Mouse (Mus musculus) gastrocnemius, postnatal 10 days (tissue): ENCODE results near the gene Fam187a. TPM values are rescaled to one million over a fixed set of nuclear protein-coding genes. Genes with fewer than 3 reads are reported as not detected.
A peak's percentile ranks its signal among the peaks of the same experiment; 100 is the strongest.

ENCODE experiments used
- DNase-seq: peaks from one replicate; pipeline ENCODE4 v3.0.0; 2021; ENCODE audit warnings: mixed read lengths
- long read RNA-seq, 2 experiments: library from polyadenylated mRNA; stranded (forward); transcript quantifications; one replicate each; pipeline ENCODE4 v2.0.0; 2021
- total RNA-seq, 2 experiments: library from RNA; stranded (reverse); gene quantifications; 2 replicates each; pipeline ENCODE4 v1.2.3; 2021

Fam187a gene
- total RNA-seq = not detected
- long read RNA-seq, experiment 1 = 0 reads
- long read RNA-seq, experiment 2 = 0 reads

- no peak for DNase-seq
These were observed at the start of gene Fam187a for GRCm38 (mm10) chr11:102884616-102885219. Fam187a (plus strand) TSS chr11:102885169.

GRCm38 (mm10) chr11:102835549-102835948 is 49.4 kb upstream of the Fam187a start, which contains the start of gene Higd1b:
Higd1b (plus strand) TSS chr11:102835849.
- DNase-seq = no peak

GRCm38 (mm10) chr11:102836146-102836545 is 48.8 kb upstream of the Fam187a start:
- DNase-seq = no peak

GRCm38 (mm10) chr11:102837385-102837784 is 47.6 kb upstream of the Fam187a start:
- no peak for DNase-seq

- peak; percentile 15 for DNase-seq
These were observed 46.8 kb upstream of the Fam187a start for GRCm38 (mm10) chr11:102838126-102838525.

GRCm38 (mm10) chr11:102838616-102839150 is 46.3 kb upstream of the Fam187a start:
- DNase-seq = no peak

GRCm38 (mm10) chr11:102845926-102846325 is 39.0 kb upstream of the Fam187a start:
- DNase-seq = no peak

GRCm38 (mm10) chr11:102851883-102852282 is 33.1 kb upstream of the Fam187a start:
- peak; percentile 79 for DNase-seq

GRCm38 (mm10) chr11:102853760-102854159 is 31.2 kb upstream of the Fam187a start:
- DNase-seq = no peak

- DNase-seq = no peak
These were observed 29.0 kb upstream of the Fam187a start for GRCm38 (mm10) chr11:102855941-102856340.

GRCm38 (mm10) chr11:102858951-102859350 is 26.0 kb upstream of the Fam187a start:
- DNase-seq = no peak

GRCm38 (mm10) chr11:102859933-102860332 is 25.0 kb upstream of the Fam187a start:
- DNase-seq = peak; percentile 43

- peak; percentile 77 for DNase-seq
These were observed 20.7 kb upstream of the Fam187a start for GRCm38 (mm10) chr11:102864272-102864671.

GRCm38 (mm10) chr11:102874801-102875334 is 10.1 kb upstream of the Fam187a start:
- DNase-seq = no peak

- no peak for DNase-seq
These were observed 5.4 kb upstream of the Fam187a start for GRCm38 (mm10) chr11:102879558-102879957.

GRCm38 (mm10) chr11:102880585-102881313 is 4.2 kb upstream of the Fam187a start, which contains the start of the genes Eftud2 and Ccdc103:
Eftud2 (minus strand) TSS chr11:102880985.
Ccdc103 (plus strand) TSS chr11:102881204.
- peak; percentile 90 for DNase-seq

GRCm38 (mm10) chr11:102881314-102882198 is 3.4 kb upstream of the Fam187a start:
- no peak for DNase-seq

- DNase-seq = no peak
These were observed 2.5 kb downstream of the Fam187a start for GRCm38 (mm10) chr11:102887433-102887832.

GRCm38 (mm10) chr11:102888135-102888534 is 3.2 kb downstream of the Fam187a start:
- no peak for DNase-seq

GRCm38 (mm10) chr11:102890096-102890495 is 5.1 kb downstream of the Fam187a start:
- no peak for DNase-seq

- peak; percentile 44 for DNase-seq
These were observed 8.2 kb downstream of the Fam187a start for GRCm38 (mm10) chr11:102893015-102893651.
